Mouse (Mus musculus) stomach, embryonic 14.5 days (tissue): ENCODE measurements around the gene Map2k2. TPM values are rescaled to one million over a fixed set of nuclear protein-coding genes. Genes with fewer than 3 reads are reported as not detected.
"Not testable (repeated sequence)": the region's sequence is repeated elsewhere in the genome, so short reads cannot be mapped to it uniquely, and the experiment has no call there.

Experiments used
- ATAC-seq: fragments of 200-750 bp; cut with Nextera tagmentation; 2 replicates; pipeline ENCODE4 v1.8.0; 2017; ENCODE audit warnings: low read depth, moderate TSS enrichment; ENCODE audit not compliant: insufficient number of reproducible peaks, insufficient read depth, low FRiP score
- H3K27ac ChIP-seq: fragments of 300-500 bp; sonication (generic); 2 replicates; pipeline ENCODE4 v1.5.1; 2014; ENCODE audit warnings: mild to moderate bottlenecking, low read length, moderate library complexity, mixed read lengths
- H3K27me3 ChIP-seq: fragments of 300-500 bp; sonication (generic); 2 replicates; pipeline ENCODE4 v1.6.1; 2014; ENCODE audit warnings: low read length, control low read depth, mixed read lengths; ENCODE audit not compliant: control insufficient read depth, insufficient read depth
- H3K36me3 ChIP-seq: fragments of 300-500 bp; sonication (generic); 2 replicates; pipeline ENCODE4 v1.6.1; 2014; ENCODE audit warnings: mild to moderate bottlenecking, control low read depth, low read length, moderate library complexity, mixed read lengths; ENCODE audit not compliant: control insufficient read depth, insufficient read depth
- H3K4me1 ChIP-seq: fragments of 300-500 bp; sonication (generic); 2 replicates; pipeline ENCODE4 v1.6.1; 2014; ENCODE audit warnings: low read length, control low read depth, mixed read lengths; ENCODE audit not compliant: control insufficient read depth, insufficient read depth
- H3K4me2 ChIP-seq: fragments of 300-500 bp; sonication (generic); replicated peaks from 2 replicates; pipeline ENCODE4 v1.6.1; 2014; ENCODE audit warnings: low read depth, low read length, control low read depth
- H3K4me3 ChIP-seq: fragments of 300-500 bp; sonication (generic); 2 replicates; pipeline ENCODE4 v1.5.1; 2014; ENCODE audit warnings: low read depth, low read length, control low read depth
- H3K9ac ChIP-seq: fragments of 300-500 bp; sonication (generic); replicated peaks from 2 replicates; pipeline ENCODE4 v1.6.1; 2014; ENCODE audit warnings: low read depth, mild to moderate bottlenecking, control low read depth, low read length, moderate library complexity, mixed read lengths
- H3K9me3 ChIP-seq: fragments of 300-500 bp; sonication (generic); 2 replicates; pipeline ENCODE4 v1.6.1; 2016; ENCODE audit warnings: low read depth, low read length, control low read depth; ENCODE audit not compliant: control insufficient read depth
- WGBS: fragments of 180-500 bp; shearing (Covaris S2); extraction: QIAGEN DNeasy Blood & Tissue Kit; methylation state at CpG from one replicate; pipeline ENCODE4 v1.1.7; 2014; 5-methylcytosine and 5-hydroxymethylcytosine counted together
- polyA plus RNA-seq: library from polyadenylated mRNA; unstranded; fragments of >200 nt; fragmentation: Nextera tagmentation; extraction: Ambion mirVana; gene quantifications from 2 replicates; pipeline ENCODE4 v1.2.1, GENCODE M21; 2014

Gene Map2k2
- polyA plus RNA-seq, 1 experiment from 2014 or later: 164 TPM

DNA sequence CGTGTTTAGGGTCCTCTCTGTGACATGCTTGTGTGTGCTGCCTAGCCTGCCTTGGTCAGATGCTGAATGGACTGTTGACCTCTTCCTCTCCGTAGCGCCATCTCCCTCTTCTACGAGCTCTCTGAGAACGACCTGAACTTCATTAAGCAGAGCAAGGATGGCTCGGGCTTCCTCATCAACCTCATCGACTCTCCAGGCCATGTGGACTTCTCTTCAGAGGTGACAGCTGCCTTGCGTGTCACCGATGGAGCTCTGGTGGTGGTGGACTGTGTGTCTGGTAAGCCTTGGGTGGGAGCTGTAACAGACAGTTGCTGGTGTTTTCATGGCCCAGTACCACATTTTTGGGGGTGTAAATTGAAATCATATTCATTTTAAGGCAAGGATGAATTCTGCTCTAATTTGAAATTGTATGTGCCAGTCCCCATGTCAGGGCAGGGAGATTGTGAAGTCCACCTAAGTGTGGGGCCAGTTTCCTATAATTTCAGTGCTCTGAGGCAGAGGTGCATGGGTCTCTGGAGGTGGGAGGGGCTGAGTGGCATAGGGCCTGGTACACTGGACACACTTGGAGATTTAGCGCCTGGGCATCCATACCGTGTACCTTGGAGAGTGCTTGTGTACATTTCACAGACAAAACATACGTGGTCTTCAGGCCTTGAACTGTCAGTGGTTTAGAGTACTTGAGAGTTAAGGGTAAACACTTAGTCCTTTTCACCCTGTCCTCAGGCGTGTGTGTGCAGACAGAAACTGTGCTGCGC lies 72.4 kb downstream of the Map2k2 start:
- H3K4me2 ChIP-seq: peak overlapping the region; percentile 92
- peaks cover 52% of the 10 kb centered on the region for H3K36me3 ChIP-seq
- H3K27me3 ChIP-seq: no peaks in the 10 kb centered on the region
- H3K9me3 ChIP-seq: no peaks in the 10 kb centered on the region
- 64% methylated on average over 14 of the region's 14 CpGs for WGBS
- H3K27ac ChIP-seq: no peak overlapping the region; the same call in 1 of the 2 replicates
- peaks cover 27% of the 10 kb centered on the region for H3K4me1 ChIP-seq
- H3K9ac ChIP-seq: peak overlapping the region; percentile 99; the same call in 1 of the 2 replicates
- peak overlapping the region; percentile 100 for H3K4me3 ChIP-seq
- ATAC-seq: no peak

DNA sequence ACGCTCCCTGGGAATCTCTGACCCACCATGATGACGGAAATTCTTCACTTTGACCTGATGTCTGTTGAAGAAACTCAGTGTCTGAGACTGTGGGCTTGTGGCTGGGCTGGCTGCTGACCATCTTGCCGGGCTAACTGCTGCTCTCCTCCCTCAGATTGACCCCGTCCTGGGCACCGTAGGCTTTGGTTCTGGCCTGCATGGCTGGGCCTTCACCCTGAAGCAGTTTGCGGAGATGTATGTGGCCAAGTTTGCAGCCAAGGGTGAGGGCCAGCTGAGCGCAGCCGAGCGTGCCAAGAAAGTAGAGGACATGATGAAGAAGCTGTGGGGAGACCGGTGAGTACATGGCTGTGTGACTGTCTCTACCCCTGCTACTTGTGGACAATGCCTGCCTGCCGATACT lies 73.2 kb downstream of the Map2k2 start:
- Histone ChIP-seq H3K4me1 (peaks cover 25% of the 10 kb centered on the region), H3K4me3 (no peak overlapping the region)

DNA sequence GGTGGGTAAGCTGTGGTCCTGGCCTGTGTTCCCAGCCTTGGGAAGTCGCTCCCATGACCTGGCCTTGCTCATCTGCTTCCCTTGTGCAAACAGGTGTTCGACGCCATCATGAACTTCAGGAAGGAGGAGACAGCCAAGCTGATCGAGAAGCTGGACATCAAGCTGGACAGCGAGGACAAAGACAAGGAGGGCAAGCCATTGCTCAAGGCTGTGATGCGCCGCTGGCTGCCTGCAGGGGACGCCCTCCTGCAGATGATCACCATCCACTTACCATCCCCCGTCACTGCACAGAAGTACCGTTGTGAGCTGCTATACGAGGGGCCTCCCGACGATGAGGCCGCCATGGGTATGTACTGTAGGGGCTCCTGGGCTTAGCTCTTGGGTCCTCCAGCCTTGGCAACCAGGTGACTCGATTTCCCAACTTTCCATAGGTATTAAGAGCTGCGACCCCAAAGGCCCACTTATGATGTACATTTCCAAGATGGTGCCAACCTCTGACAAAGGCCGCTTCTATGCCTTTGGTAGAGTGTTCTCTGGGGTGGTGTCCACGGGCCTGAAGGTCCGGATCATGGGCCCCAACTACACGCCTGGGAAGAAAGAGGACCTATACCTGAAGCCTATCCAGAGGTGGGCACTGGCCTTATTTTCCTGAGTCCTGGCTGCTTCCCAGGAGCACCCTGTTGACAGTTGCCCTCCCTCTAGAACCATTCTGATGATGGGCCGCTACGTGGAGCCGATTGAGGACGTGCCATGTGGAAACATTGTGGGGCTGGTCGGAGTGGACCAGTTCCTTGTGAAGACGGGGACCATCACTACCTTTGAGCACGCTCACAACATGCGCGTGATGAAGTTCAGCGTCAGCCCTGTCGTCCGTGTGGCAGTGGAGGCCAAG lies 74.0 kb downstream of the Map2k2 start:
- H3K4me1 ChIP-seq: peaks cover 26% of the 10 kb centered on the region

More for the DNA sequence above, 73.2 kb downstream of the Map2k2 start:
- Histone ChIP-seq H3K27ac (no peak overlapping the region), H3K4me2 (no peak overlapping the region), H3K27me3 (no peaks in the 10 kb centered on the region), H3K36me3 (peaks cover 52% of the 10 kb centered on the region), H3K9me3 (no peaks in the 10 kb centered on the region), H3K9ac (no peak overlapping the region)
- no peak for ATAC-seq
- 92% methylated on average over 11 of the region's 11 CpGs for WGBS

GRCm38 (mm10) chr10:81180946-81181345 lies 75.2 kb downstream of the Map2k2 start:
- H3K9ac ChIP-seq: no peak overlapping the region
- H3K27ac ChIP-seq: no peak overlapping the region
- ATAC-seq: no peak
- no peak overlapping the region for H3K4me3 ChIP-seq
- no peaks in the 10 kb centered on the region for H3K9me3 ChIP-seq
- no peaks in the 10 kb centered on the region for H3K27me3 ChIP-seq
- 93% methylated on average over 13 of the region's 13 CpGs for WGBS
- peaks cover 52% of the 10 kb centered on the region for H3K36me3 ChIP-seq
- peaks cover 31% of the 10 kb centered on the region for H3K4me1 ChIP-seq
- H3K4me2 ChIP-seq: no peak overlapping the region

More for the DNA sequence above, 74.0 kb downstream of the Map2k2 start:
- Histone ChIP-seq H3K9ac (no peak overlapping the region), H3K27me3 (no peaks in the 10 kb centered on the region), H3K4me2 (no peak overlapping the region), H3K4me3 (no peak overlapping the region), H3K36me3 (peaks cover 52% of the 10 kb centered on the region), H3K27ac (no peak overlapping the region), H3K9me3 (no peaks in the 10 kb centered on the region)
- ATAC-seq: no peak
- 89% methylated on average over 32 of the region's 32 CpGs for WGBS

GRCm38 (mm10) chr10:81181860-81182259 lies 76.1 kb downstream of the Map2k2 start:
- H3K27ac ChIP-seq: not testable (repeated sequence)

DNA sequence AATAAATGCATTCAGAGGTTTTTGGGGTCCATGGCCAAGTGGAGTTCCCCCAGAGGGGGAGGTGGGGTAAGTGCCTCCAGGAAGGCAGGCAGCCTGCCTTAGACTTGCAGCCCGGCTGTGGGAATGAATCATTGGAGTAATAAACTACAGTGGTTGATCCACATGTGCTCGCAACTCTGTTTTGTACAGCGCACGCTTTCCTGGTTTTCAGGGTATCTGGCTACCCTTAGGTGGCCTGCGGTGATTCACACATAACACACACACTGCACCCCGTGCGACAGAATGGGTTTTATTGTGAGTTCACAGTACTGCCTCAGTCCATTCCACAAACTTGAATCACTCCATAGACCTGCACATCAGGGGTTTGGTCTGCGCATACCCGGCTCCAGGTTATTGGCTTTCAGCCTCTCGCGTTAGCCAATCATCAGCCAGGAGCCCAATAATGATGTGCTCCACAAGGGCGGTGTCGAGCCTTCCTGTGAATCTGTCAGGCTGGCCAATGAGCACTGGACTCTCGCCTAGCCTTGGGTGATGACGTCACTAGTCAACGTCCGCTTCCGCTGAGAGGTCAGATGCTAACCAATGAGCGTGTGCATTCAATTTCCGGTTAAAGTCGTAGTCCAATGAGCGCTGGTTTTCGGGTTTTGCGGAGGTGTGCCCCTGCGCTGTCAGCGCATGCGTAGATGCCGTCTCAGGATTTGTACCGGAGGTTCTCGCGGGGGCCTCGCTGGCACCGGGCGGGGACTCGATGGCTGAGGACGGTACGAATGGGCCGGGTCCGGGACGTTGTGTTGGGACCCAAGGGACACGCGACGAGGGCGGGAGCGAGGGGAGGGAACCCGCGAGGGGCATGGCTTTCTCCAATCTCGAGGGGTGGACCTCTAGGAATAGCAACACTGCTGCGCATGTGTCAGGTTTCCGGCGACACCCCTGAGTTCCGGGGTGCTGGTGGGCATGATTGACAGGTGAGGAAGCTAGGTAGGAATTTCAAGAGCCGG lies 76.9 kb downstream of the Map2k2 start, which contains the start of gene Dapk3:
Gene Dapk3 (plus strand): TSS at position 670 of the 998 bp plus-strand sequence.
- peak within 1 kb of the TSS; percentile 61 for H3K4me2 ChIP-seq
- no peaks in the 10 kb centered on the region for H3K9me3 ChIP-seq
- H3K27ac ChIP-seq: peak within 1 kb of the TSS; percentile 85
- WGBS: 5% methylated on average over 53 of the region's 53 CpGs
- peaks cover 29% of the 10 kb centered on the region for H3K4me1 ChIP-seq
- peaks cover 61% of the 10 kb centered on the region for H3K36me3 ChIP-seq
- H3K9ac ChIP-seq: peak within 1 kb of the TSS; percentile 65
- peak; percentile 91 for ATAC-seq
- peak within 1 kb of the TSS; percentile 63 for H3K4me3 ChIP-seq
- H3K27me3 ChIP-seq: no peaks in the 10 kb centered on the region

More at GRCm38 (mm10) chr10:81181860-81182259, 76.1 kb downstream of the Map2k2 start:
- 81% methylated on average over 12 of the region's 12 CpGs for WGBS
- H3K4me1 ChIP-seq: peaks cover 31% of the 10 kb centered on the region
- not testable (repeated sequence) for H3K4me3 ChIP-seq, H3K9me3 ChIP-seq, ATAC-seq, H3K27me3 ChIP-seq, H3K9ac ChIP-seq, H3K4me2 ChIP-seq
- H3K36me3 ChIP-seq: peaks cover 58% of the 10 kb centered on the region
